Mouse (Mus musculus) megakaryocyte, embryonic 14.5 days (primary cell): Measurements from ENCODE around the gene En2.

Experiments
- FLI1 ChIP-seq: IDR thresholded peaks from 2 replicates; pipeline ENCODE4 v1.6.1; 2012; ENCODE audit warnings: low read length, inconsistent platforms, mixed read lengths
- GATA1 ChIP-seq: IDR thresholded peaks from 3 replicates; pipeline ENCODE4 v1.6.1; 2012; ENCODE audit warnings: mixed read lengths, low read length, inconsistent platforms, borderline replicate concordance

DNA sequence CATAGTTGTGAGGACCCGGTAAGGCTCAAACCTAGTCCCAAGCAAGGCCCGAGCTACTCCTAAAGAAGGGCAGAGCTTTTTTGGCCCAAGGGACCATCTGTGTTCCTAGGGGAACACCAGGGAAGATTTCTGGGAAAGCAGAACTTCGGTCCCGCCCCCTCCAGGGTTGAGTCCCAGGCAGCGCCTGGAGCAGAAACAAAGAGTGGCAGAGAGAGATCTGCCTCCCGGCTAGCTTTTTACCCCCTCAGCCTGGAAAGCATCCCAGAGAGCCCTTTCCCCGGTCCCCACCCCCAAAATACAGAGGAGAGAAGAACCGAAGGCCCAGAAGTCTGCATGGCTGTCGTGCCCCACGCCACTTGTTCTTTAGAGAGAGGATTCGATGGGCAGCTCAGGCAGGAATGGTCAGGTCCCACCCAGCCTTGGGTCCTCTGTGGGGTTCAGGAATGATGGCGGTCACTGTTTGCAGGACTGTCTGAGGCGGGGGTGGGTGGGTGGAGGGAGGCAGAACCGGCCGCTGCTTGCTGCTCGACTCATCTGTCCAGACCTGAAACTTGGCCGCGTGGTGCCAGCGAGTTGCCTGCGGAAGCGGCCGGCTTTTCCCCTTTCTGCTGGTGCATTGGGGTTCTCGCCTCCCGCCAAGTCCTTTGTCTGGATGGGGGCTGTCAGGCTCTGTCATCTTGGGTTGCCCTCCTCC is 9.5 kb downstream of the En2 start:
- TF ChIP-seq GATA1 = no peak
- TF ChIP-seq FLI1 = no peak
